Mouse (Mus musculus): ENCODE data around the gene Tbc1d7.

The Tbc1d7 gene

GRCm38 (mm10) chr13:43134468-43134867 lies 36.8 kb downstream of the Tbc1d7 start:
- no peak for DNase-seq (ENCODE audit: low spot score)

- no peak for DNase-seq (ENCODE audit: low spot score)
Measured at GRCm38 (mm10) chr13:43133400-43133799, 37.9 kb downstream of the Tbc1d7 start.

- DNase-seq (ENCODE audit: low spot score): peak; percentile 40
Measured at GRCm38 (mm10) chr13:43132859-43133258, 38.4 kb downstream of the Tbc1d7 start.

- peak; percentile 35 for DNase-seq (ENCODE audit: low spot score)
Measured at GRCm38 (mm10) chr13:43131741-43132191, 39.5 kb downstream of the Tbc1d7 start.

- DNase-seq (ENCODE audit: low spot score): no peak
Measured at GRCm38 (mm10) chr13:43130161-43130560, 41.1 kb downstream of the Tbc1d7 start.

GRCm38 (mm10) chr13:43124683-43125074 lies 46.6 kb downstream of the Tbc1d7 start:
- no peak for DNase-seq (ENCODE audit: low spot score)

- no peak for DNase-seq (ENCODE audit: low spot score)
Measured at GRCm38 (mm10) chr13:43123895-43124682, 47.2 kb downstream of the Tbc1d7 start.

- DNase-seq (ENCODE audit: low spot score): no peak
Measured at GRCm38 (mm10) chr13:43122306-43123070, 48.8 kb downstream of the Tbc1d7 start.

GRCm38 (mm10) chr13:43113141-43113540 lies 58.2 kb downstream of the Tbc1d7 start:
- no peak for DNase-seq (ENCODE audit: low spot score)

- no peak for DNase-seq (ENCODE audit: low spot score)
Measured at GRCm38 (mm10) chr13:43112707-43113106, 58.6 kb downstream of the Tbc1d7 start.

- no peak for DNase-seq (ENCODE audit: low spot score)
Measured at GRCm38 (mm10) chr13:43112280-43112679, 59.0 kb downstream of the Tbc1d7 start.

GRCm38 (mm10) chr13:43104496-43104895 lies 66.8 kb downstream of the Tbc1d7 start:
- DNase-seq (ENCODE audit: low spot score): no peak

- no peak for DNase-seq (ENCODE audit: low spot score)
Measured at GRCm38 (mm10) chr13:43102943-43103342, 68.4 kb downstream of the Tbc1d7 start.
